In genomic region chr8:75254027-75254426, GRCm38 (mm10) we compare ENCODE assay signal across 24 mouse cellular contexts. TPM values are rescaled to one million over a fixed set of nuclear protein-coding genes. Genes with fewer than 3 reads are reported as not detected.
DNase-seq lines count a peak whose midpoint lies in the region; ATAC-seq and TF ChIP-seq lines count a peak whose summit lies in the region.
"Had no signal": no experiment of that assay in that cellular context is flagged by ENCODE, and none has a peak within 500 bp of the region (broad histone marks: within the 10 kb centered on the region; RNA-seq: fewer than 3 reads in every experiment).

No protein-coding gene starts in this region.

- WGBS in heart, embryonic 10.5 days, result 73% methylated on average over 3 of the region's 3 CpGs
- 70% methylated on average over 3 of the region's 3 CpGs for WGBS in heart, postnatal 0 days

- H3K4me2 ChIP-seq in heart, postnatal 0 days (ENCODE audit: low read depth, low read length), result no peak overlapping the region
- H3K4me2 ChIP-seq: embryonic facial prominence, embryonic 15.5 days; hindbrain, embryonic 14.5 days; kidney, embryonic 15.5 days had no signal

- DNase-seq in gastrocnemius, adult 18-20 months (ENCODE audit: low spot score), result peak; percentile 43
- DNase-seq in gastrocnemius, postnatal 10 days, result no peak
- peak; percentile 47 to 80 for DNase-seq in heart, adult 18-20 months
- DNase-seq in heart, embryonic 10.5 days (ENCODE audit: low spot score), result no peak
- no peak for DNase-seq in heart, postnatal 0 days (ENCODE audit: low spot score)
- peak; percentile 16 for DNase-seq in heart, postnatal 4 days
- DNase-seq in natural killer cell, adult 2 months (ENCODE audit: low spot score in 2 of 2), result no peak
- DNase-seq in embryo, embryonic 10 days (ENCODE audit: low spot score), result no peak
- DNase-seq: adrenal gland, adult 8-10 months; B cell, adult 2 months; cerebellum, adult 18-20 months; cerebellum, adult 9-11 months; embryo, embryonic 11 days; kidney, adult 2 months had no signal

- no peak for TF ChIP-seq EP300 in heart, postnatal 0 days (IDR thresholded peaks at IDR 0.05; ENCODE audit: low read depth)

- ATAC-seq in heart, postnatal 0 days (ENCODE audit: insufficient read depth, low read depth), result no peak
- ATAC-seq: CD4-positive, CD25-positive, alpha-beta regulatory T cell, adult 4 months; forebrain, embryonic 14.5 days; intestine, embryonic 16.5 days had no signal

- no peak overlapping the region for H3K4me3 ChIP-seq in heart, embryonic 10.5 days
- H3K4me3 ChIP-seq in heart, postnatal 0 days (ENCODE audit: low read depth, low read length), result no peak overlapping the region
- H3K4me3 ChIP-seq: embryonic facial prominence, embryonic 15.5 days; erythroblast, embryonic 14.5 days; forebrain, embryonic 10.5 days; hindbrain, embryonic 10.5 days; kidney, embryonic 15.5 days had no signal

- no peak overlapping the region for H3K27ac ChIP-seq in heart, embryonic 10.5 days
- H3K27ac ChIP-seq in heart, postnatal 0 days (ENCODE audit: low read depth), result 0 out of 2 replicates have a peak overlapping the region, but pooled peaks have one; percentile 34
- H3K27ac ChIP-seq: embryonic facial prominence, embryonic 15.5 days; forebrain, embryonic 10.5 days; hindbrain, embryonic 10.5 days; hindbrain, embryonic 14.5 days; kidney, embryonic 15.5 days had no signal

- H3K36me3 ChIP-seq in heart, embryonic 10.5 days, result no peaks in the 10 kb centered on the region
- no peaks in the 10 kb centered on the region for H3K36me3 ChIP-seq in heart, postnatal 0 days (replicated peaks; ENCODE audit: control insufficient read depth, insufficient read depth, low read length)
- H3K36me3 ChIP-seq: embryonic facial prominence, embryonic 15.5 days; forebrain, embryonic 10.5 days; G1E; hindbrain, embryonic 10.5 days; kidney, embryonic 15.5 days had no signal

- H3K9me3 ChIP-seq in heart, embryonic 10.5 days, result no peaks in the 10 kb centered on the region
- H3K9me3 ChIP-seq in heart, postnatal 0 days (replicated peaks; ENCODE audit: control insufficient read depth, low read length), result no peaks in the 10 kb centered on the region
- H3K9me3 ChIP-seq: embryonic facial prominence, embryonic 15.5 days; G1E had no signal

- no peak overlapping the region for H3K9ac ChIP-seq in heart, postnatal 0 days (replicated peaks; ENCODE audit: low read depth, low read length)
- H3K9ac ChIP-seq: embryonic facial prominence, embryonic 15.5 days; hindbrain, embryonic 14.5 days; kidney, embryonic 15.5 days had no signal

- TF ChIP-seq CTCF in heart, postnatal 0 days (IDR thresholded peaks at IDR 0.05; ENCODE audit: low read depth), result no peak

- no peaks in the 10 kb centered on the region for H3K4me1 ChIP-seq in heart, embryonic 10.5 days
- H3K4me1 ChIP-seq in heart, postnatal 0 days (ENCODE audit: control insufficient read depth, insufficient read depth), result peaks cover 7% of the 10 kb centered on the region; the same call in 1 of the 2 replicates
- H3K4me1 ChIP-seq: embryonic facial prominence, embryonic 15.5 days; forebrain, embryonic 10.5 days; hindbrain, embryonic 10.5 days; kidney, embryonic 15.5 days had no signal

- H3K27me3 ChIP-seq in heart, embryonic 10.5 days (ENCODE audit: insufficient read depth, poor library complexity, severe bottlenecking), result no peaks in the 10 kb centered on the region
- H3K27me3 ChIP-seq in heart, postnatal 0 days (ENCODE audit: control insufficient read depth, insufficient read depth, low read length), result no peaks in the 10 kb centered on the region
- H3K27me3 ChIP-seq: embryonic facial prominence, embryonic 15.5 days; kidney, embryonic 15.5 days had no signal

RNA-seq across cellular contexts. Expression of gene Rasd2, which starts 40.3 kb away (rescaled TPM):
- 10 to 100 TPM; 65.5 to 99.9 TPM for total RNA-seq in gastrocnemius, adult 18-20 months (2021)
- 1 to 10 TPM; 1.4 TPM for total RNA-seq in gastrocnemius, postnatal 10 days (2021)
- total RNA-seq in heart, adult 18-20 months (2021), result 1 to 10 TPM; 5.4 to 6.1 TPM
- polyA plus RNA-seq in heart, embryonic 10.5 days (2016; fragmentation: Nextera tagmentation; extraction: Ambion mirVana), result 0.05 and 0.15 TPM in 2 replicates
- total RNA-seq in heart, postnatal 0 days (2014; rRNA removed; ENCODE audit: low replicate concordance), result 2.0 and 4.0 TPM in 2 replicates
- 0.63 and 0.68 TPM in 2 replicates for polyA plus RNA-seq in heart, postnatal 0 days (2015; fragmentation: Nextera tagmentation; extraction: Ambion mirVana)
- total RNA-seq in heart, postnatal 4 days (2021), result 1 to 10 TPM; 2.2 TPM
- polyA plus RNA-seq: CD4-positive, CD25-positive, alpha-beta regulatory T cell, adult 4 months; erythroblast, embryonic 14.5 days; G1E had no signal

Comparison
In these comparisons a context has a peak if more than half of its experiments do, and no peak if none do; other contexts are left out.
1. DNase-seq: peak in gastrocnemius, adult 18-20 months (single experiment), heart, adult 18-20 months (2 of 2) and heart, postnatal 4 days (single experiment); none in gastrocnemius, postnatal 10 days (single experiment), heart, embryonic 10.5 days (single experiment), heart, postnatal 0 days (single experiment), natural killer cell, adult 2 months (0 of 2) and embryo, embryonic 10 days (single experiment).
2. RNA of gene Rasd2, which starts 40.3 kb away (total RNA-seq): 65.5 to 99.9 TPM in gastrocnemius, adult 18-20 months; 5.4 to 6.1 TPM in heart, adult 18-20 months, 2.0 to 4.0 TPM in heart, postnatal 0 days, 2.2 TPM in heart, postnatal 4 days and 1.4 TPM in gastrocnemius, postnatal 10 days; every median in the first group is over 4 times any median in the second.